27 mouse cellular contexts compared by ENCODE assay signal in the genomic region with DNA sequence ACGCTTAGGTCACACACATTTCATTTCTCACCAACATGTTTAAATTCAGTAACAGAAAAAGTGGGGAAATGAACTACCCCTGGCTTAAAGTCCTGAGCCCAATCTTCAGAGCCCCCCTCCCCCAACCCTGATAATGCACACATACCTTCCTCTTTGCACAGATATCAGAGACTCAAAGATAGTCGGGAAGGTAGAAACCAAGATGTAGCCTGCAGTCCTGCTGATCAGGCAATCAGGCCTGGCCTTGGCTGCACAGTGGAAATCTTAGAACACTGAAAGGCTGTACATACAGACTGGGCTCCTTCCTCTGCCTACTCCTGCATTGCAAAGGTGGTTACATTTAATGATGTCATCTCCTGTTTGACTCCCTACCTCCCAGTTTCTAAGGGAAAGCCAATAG. TPM values are rescaled to one million over a fixed set of nuclear protein-coding genes. Genes with fewer than 3 reads are reported as not detected.
A peak's percentile ranks its signal among the peaks of the same experiment; 100 is the strongest.
DNase-seq lines count a peak whose midpoint lies in the region; ATAC-seq and TF ChIP-seq lines count a peak whose summit lies in the region.
"Had no signal": no experiment of that assay in that cellular context is flagged by ENCODE, and none has a peak within 500 bp of the region (broad histone marks: within the 10 kb centered on the region; RNA-seq: fewer than 3 reads in every experiment).

No protein-coding gene starts in this region.

- no peak for TF ChIP-seq CTCF in liver, embryonic 14.5 days (IDR thresholded peaks at IDR 0.05; ENCODE audit: low read depth)

- no peaks in the 10 kb centered on the region for H3K9me3 ChIP-seq in liver, embryonic 14.5 days (ENCODE audit: control insufficient read depth, low read length)
- no peaks in the 10 kb centered on the region for H3K9me3 ChIP-seq in liver, embryonic 11.5 days (ENCODE audit: control insufficient read depth, low read length)
- H3K9me3 ChIP-seq in neural tube, embryonic 15.5 days (replicated peaks) = no peaks in the 10 kb centered on the region
- H3K9me3 ChIP-seq: forebrain, embryonic 10.5 days; forebrain, embryonic 13.5 days; heart, embryonic 12.5 days; heart, embryonic 15.5 days; hindbrain, embryonic 10.5 days had no signal

- WGBS in liver, embryonic 14.5 days (ENCODE audit: insufficient replicate concordance) = 61% methylated on average over 2 of the region's 2 CpGs
- WGBS in liver, embryonic 11.5 days = 74% methylated on average over 2 of the region's 2 CpGs
- 97% methylated on average over 2 of the region's 2 CpGs for WGBS in neural tube, embryonic 15.5 days

- H3K36me3 ChIP-seq in liver, embryonic 14.5 days (replicated peaks; ENCODE audit: control insufficient read depth, insufficient read depth, low read depth) = no peaks in the 10 kb centered on the region
- peaks cover 2% of the 10 kb centered on the region; the same call in 1 of the 2 replicates for H3K36me3 ChIP-seq in liver, embryonic 11.5 days (ENCODE audit: control insufficient read depth, insufficient read depth, low read length)
- peaks cover 49% of the 10 kb centered on the region for H3K36me3 ChIP-seq in neural tube, embryonic 15.5 days

- ATAC-seq in liver, embryonic 14.5 days (ENCODE audit: insufficient read depth) = no peak
- no peak for ATAC-seq in liver, embryonic 11.5 days (replicated peaks; ENCODE audit: low FRiP score)
- ATAC-seq in neural tube, embryonic 15.5 days (ENCODE audit: low FRiP score) = no peak
- ATAC-seq: forebrain, embryonic 13.5 days; forebrain, embryonic 16.5 days; hindbrain, postnatal 0 days; Patski had no signal

- H3K4me3 ChIP-seq in liver, embryonic 14.5 days (ENCODE audit: insufficient read depth in 1 of 2, low read depth in 2 of 2, low read length in 2 of 2) = no peak overlapping the region
- no peak overlapping the region for H3K4me3 ChIP-seq in liver, embryonic 11.5 days (ENCODE audit: low read depth, low read length)
- H3K4me3 ChIP-seq in neural tube, embryonic 15.5 days (replicated peaks) = no peak overlapping the region
- H3K4me3 ChIP-seq: forebrain, embryonic 10.5 days; forebrain, embryonic 13.5 days; heart, embryonic 12.5 days; heart, embryonic 15.5 days; hindbrain, embryonic 10.5 days had no signal

- H3K4me2 ChIP-seq in liver, embryonic 14.5 days (ENCODE audit: low read depth) = no peak overlapping the region
- H3K4me2 ChIP-seq in liver, embryonic 11.5 days = no peak overlapping the region
- no peak overlapping the region for H3K4me2 ChIP-seq in neural tube, embryonic 15.5 days
- H3K4me2 ChIP-seq: forebrain, embryonic 13.5 days; heart, embryonic 12.5 days; heart, embryonic 15.5 days; hindbrain, embryonic 14.5 days had no signal

- no peaks in the 10 kb centered on the region for H3K27me3 ChIP-seq in liver, embryonic 14.5 days (ENCODE audit: control insufficient read depth, insufficient read depth, low read length)
- no peaks in the 10 kb centered on the region for H3K27me3 ChIP-seq in liver, embryonic 11.5 days (replicated peaks; ENCODE audit: control insufficient read depth, insufficient read depth, low read length)
- H3K27me3 ChIP-seq in neural tube, embryonic 15.5 days (replicated peaks) = no peaks in the 10 kb centered on the region
- H3K27me3 ChIP-seq: CH12.LX; forebrain, embryonic 13.5 days; heart, embryonic 12.5 days; heart, embryonic 15.5 days; Patski had no signal

- H3K4me1 ChIP-seq in liver, embryonic 14.5 days (replicated peaks; ENCODE audit: control insufficient read depth in 2 of 2, insufficient read depth in 2 of 2, low read length in 1 of 2) = no peaks in the 10 kb centered on the region
- no peaks in the 10 kb centered on the region for H3K4me1 ChIP-seq in liver, embryonic 11.5 days (replicated peaks; ENCODE audit: control insufficient read depth, insufficient read depth, low read length)
- H3K4me1 ChIP-seq in neural tube, embryonic 15.5 days = no peaks in the 10 kb centered on the region
- H3K4me1 ChIP-seq: heart, embryonic 12.5 days; heart, embryonic 15.5 days; hindbrain, embryonic 10.5 days had no signal

- no peak overlapping the region for H3K27ac ChIP-seq in liver, embryonic 14.5 days
- H3K27ac ChIP-seq in liver, embryonic 11.5 days (ENCODE audit: low read depth, low read length) = no peak overlapping the region
- H3K27ac ChIP-seq in neural tube, embryonic 15.5 days (replicated peaks) = no peak overlapping the region
- H3K27ac ChIP-seq: forebrain, embryonic 10.5 days; forebrain, embryonic 13.5 days; heart, embryonic 15.5 days; hindbrain, embryonic 10.5 days; hindbrain, embryonic 14.5 days; hindbrain, postnatal 0 days had no signal

- no peak overlapping the region for H3K9ac ChIP-seq in liver, embryonic 14.5 days (replicated peaks)
- H3K9ac ChIP-seq in liver, embryonic 11.5 days (ENCODE audit: low read depth, low read length) = no peak overlapping the region
- H3K9ac ChIP-seq in neural tube, embryonic 15.5 days (replicated peaks) = no peak overlapping the region
- H3K9ac ChIP-seq: forebrain, embryonic 13.5 days; heart, embryonic 12.5 days; heart, embryonic 15.5 days; hindbrain, embryonic 14.5 days had no signal

- peak; percentile 22 for DNase-seq in heart, adult 11 months
- no peak for DNase-seq in heart, adult 8-10 months (ENCODE audit: low spot score)
- peak in 2 of 3 experiments; percentile 15 to 20 for DNase-seq in liver, embryonic 14.5 days (ENCODE audit: low read depth in 3 of 3, low spot score in 3 of 3)
- no peak for DNase-seq in liver, embryonic 11.5 days (ENCODE audit: low spot score)
- DNase-seq in c-Kit-positive CD71-positive TER-119-positive erythroid progenitor cells, embryonic 14.5 days (ENCODE audit: low spot score) = peak; percentile 11
- no peak for DNase-seq in adrenal gland, postnatal 25 days
- DNase-seq: adrenal gland, postnatal 10 days; B cell, adult 2 months; cerebellum, adult 11-12 months; cerebellum, adult 8-10 months; cerebellum, postnatal 10 days; cerebellum, postnatal 36 days; gastrocnemius, postnatal 10 days; gastrocnemius, postnatal 36 days; heart, postnatal 10 days; heart, postnatal 36 days had no signal

- no peak for TF ChIP-seq EP300 in liver, embryonic 14.5 days (IDR thresholded peaks at IDR 0.05; ENCODE audit: low read depth)

RNA-seq across cellular contexts. Expression of a gene that starts 15.9 kb away (rescaled TPM):
- total RNA-seq in heart, adult 8-10 months (2022) = 10 to 100 TPM; 34.5 to 38.8 (median 38.0) TPM
- 10.4 and 16.1 TPM in 2 replicates for polyA plus RNA-seq in liver, embryonic 14.5 days (2012; rRNA removed)
- 24.0 and 25.8 TPM in 2 replicates for polyA plus RNA-seq in liver, embryonic 14.5 days (2014; fragmentation: Nextera tagmentation; extraction: Ambion mirVana)
- polyA plus RNA-seq in liver, embryonic 11.5 days (2014; fragmentation: Nextera tagmentation; extraction: Ambion mirVana) = 48.8 and 49.0 TPM in 2 replicates
- 193 and 200 TPM in 2 replicates for polyA plus RNA-seq in neural tube, embryonic 15.5 days (2015; fragmentation: Nextera tagmentation; extraction: Ambion mirVana)
- 48.6 and 64.1 TPM in 2 replicates for total RNA-seq in adrenal gland, postnatal 25 days (2021)

Comparison
In these comparisons a context has a peak if more than half of its experiments do, and no peak if none do; other contexts are left out.
1. DNase-seq: peak in heart, adult 11 months (single experiment), liver, embryonic 14.5 days (2 of 3) and c-Kit-positive CD71-positive TER-119-positive erythroid progenitor cells, embryonic 14.5 days (single experiment); none in heart, adult 8-10 months (single experiment), liver, embryonic 11.5 days (single experiment) and adrenal gland, postnatal 25 days (single experiment).